Mouse (Mus musculus): ENCODE measurements around the gene Zbtb3. TPM values are rescaled to one million over a fixed set of nuclear protein-coding genes. Genes with fewer than 3 reads are reported as not detected.
A peak's percentile ranks its signal among the peaks of the same experiment; 100 is the strongest.

The Zbtb3 gene
- polyA plus RNA-seq, 1 experiment: 4.1 TPM

- Histone ChIP-seq H3K36me3 (ENCODE audit: control insufficient read depth, insufficient read depth, low read length, poor library complexity, severe bottlenecking) (peaks cover 15% of the 10 kb centered on the region), H3K9me3 (replicated peaks; ENCODE audit: control insufficient read depth, insufficient read depth, low read length, poor library complexity, severe bottlenecking) (no peaks in the 10 kb centered on the region), H3K27ac (ENCODE audit: insufficient read depth, low read length) (peak within 1 kb of the TSS; percentile 47), H3K27me3 (ENCODE audit: control insufficient read depth, insufficient read depth, low read length, poor library complexity, severe bottlenecking) (no peaks in the 10 kb centered on the region), H3K4me1 (ENCODE audit: control insufficient read depth, insufficient read depth, low read length) (no peaks in the 10 kb centered on the region), H3K4me3 (ENCODE audit: low read depth, low read length) (peak within 1 kb of the TSS; percentile 77), H3K9ac (ENCODE audit: low read depth, poor library complexity, severe bottlenecking) (peak within 1 kb of the TSS; percentile 84)
- TF ChIP-seq CTCF (IDR thresholded peaks at IDR 0.05; ENCODE audit: low read depth, low read length) (no peak), POLR2A (IDR thresholded peaks at IDR 0.05; ENCODE audit: insufficient read depth, low read length) (peak; percentile 74), EP300 (IDR thresholded peaks at IDR 0.05; ENCODE audit: insufficient read depth, low read depth, low read length) (0 out of 2 replicates have a peak, but pooled peaks have one; percentile 5)
These were observed 28.1 kb upstream of the Zbtb3 start, which contains the start of gene Tmem179b for GRCm38 (mm10) chr19:8774086-8774835. Gene Tmem179b, minus strand, starts transcription at chr19:8774467.

GRCm38 (mm10) chr19:8774951-8775421 is 27.4 kb upstream of the Zbtb3 start:
- Histone ChIP-seq H3K9me3 (replicated peaks; ENCODE audit: control insufficient read depth, insufficient read depth, low read length, poor library complexity, severe bottlenecking) (no peaks in the 10 kb centered on the region), H3K9ac (ENCODE audit: low read depth, poor library complexity, severe bottlenecking) (peak overlapping the region; percentile 84), H3K27ac (ENCODE audit: insufficient read depth, low read length) (peak overlapping the region; percentile 47), H3K27me3 (ENCODE audit: control insufficient read depth, insufficient read depth, low read length, poor library complexity, severe bottlenecking) (no peaks in the 10 kb centered on the region), H3K4me3 (ENCODE audit: low read depth, low read length) (peak overlapping the region; percentile 77), H3K36me3 (ENCODE audit: control insufficient read depth, insufficient read depth, low read length, poor library complexity, severe bottlenecking) (peaks cover 13% of the 10 kb centered on the region), H3K4me1 (ENCODE audit: control insufficient read depth, insufficient read depth, low read length) (no peaks in the 10 kb centered on the region)
- TF ChIP-seq EP300 (IDR thresholded peaks at IDR 0.05; ENCODE audit: insufficient read depth, low read depth, low read length): no peak
- no peak for TF ChIP-seq POLR2A (IDR thresholded peaks at IDR 0.05; ENCODE audit: insufficient read depth, low read length)
- no peak for TF ChIP-seq CTCF (IDR thresholded peaks at IDR 0.05; ENCODE audit: low read depth, low read length)

GRCm38 (mm10) chr19:8786008-8786781 is 16.2 kb upstream of the Zbtb3 start, which contains the start of gene Taf6l:
Gene Taf6l, minus strand, starts transcription at chr19:8786417.
- Histone ChIP-seq H3K4me1 (ENCODE audit: control insufficient read depth, insufficient read depth, low read length) (no peaks in the 10 kb centered on the region), H3K9ac (ENCODE audit: low read depth, poor library complexity, severe bottlenecking) (peak within 1 kb of the TSS; percentile 46), H3K36me3 (ENCODE audit: control insufficient read depth, insufficient read depth, low read length, poor library complexity, severe bottlenecking) (peaks cover 13% of the 10 kb centered on the region), H3K27me3 (ENCODE audit: control insufficient read depth, insufficient read depth, low read length, poor library complexity, severe bottlenecking) (no peaks in the 10 kb centered on the region), H3K4me3 (ENCODE audit: low read depth, low read length) (peak within 1 kb of the TSS; percentile 96), H3K27ac (ENCODE audit: insufficient read depth, low read length) (peak within 1 kb of the TSS; percentile 23), H3K9me3 (replicated peaks; ENCODE audit: control insufficient read depth, insufficient read depth, low read length, poor library complexity, severe bottlenecking) (no peaks in the 10 kb centered on the region)
- 0 out of 2 replicates have a peak, but pooled peaks have one; percentile 14 for TF ChIP-seq EP300 (IDR thresholded peaks at IDR 0.05; ENCODE audit: insufficient read depth, low read depth, low read length)
- TF ChIP-seq POLR2A (IDR thresholded peaks at IDR 0.05; ENCODE audit: insufficient read depth, low read length): peak; percentile 17
- TF ChIP-seq CTCF (IDR thresholded peaks at IDR 0.05; ENCODE audit: low read depth, low read length): no peak

- no peaks in the 10 kb centered on the region for H3K9me3 ChIP-seq (replicated peaks; ENCODE audit: control insufficient read depth, insufficient read depth, low read length, poor library complexity, severe bottlenecking)
- H3K4me3 ChIP-seq (ENCODE audit: low read depth, low read length): no peak overlapping the region
- H3K27me3 ChIP-seq (ENCODE audit: control insufficient read depth, insufficient read depth, low read length, poor library complexity, severe bottlenecking): no peaks in the 10 kb centered on the region
- H3K4me1 ChIP-seq (ENCODE audit: control insufficient read depth, insufficient read depth, low read length): no peaks in the 10 kb centered on the region
- no peak overlapping the region for H3K9ac ChIP-seq (ENCODE audit: low read depth, poor library complexity, severe bottlenecking)
- TF ChIP-seq EP300 (IDR thresholded peaks at IDR 0.05; ENCODE audit: insufficient read depth, low read depth, low read length) (no peak), POLR2A (IDR thresholded peaks at IDR 0.05; ENCODE audit: insufficient read depth, low read length) (no peak), CTCF (IDR thresholded peaks at IDR 0.05; ENCODE audit: low read depth, low read length) (no peak)
- H3K27ac ChIP-seq (ENCODE audit: insufficient read depth, low read length): no peak overlapping the region
- peaks cover 3% of the 10 kb centered on the region for H3K36me3 ChIP-seq (ENCODE audit: control insufficient read depth, insufficient read depth, low read length, poor library complexity, severe bottlenecking)
These were observed 13.8 kb upstream of the Zbtb3 start for GRCm38 (mm10) chr19:8788521-8788920.

GRCm38 (mm10) chr19:8789171-8789570 is 13.2 kb upstream of the Zbtb3 start:
- no peaks in the 10 kb centered on the region for H3K27me3 ChIP-seq (ENCODE audit: control insufficient read depth, insufficient read depth, low read length, poor library complexity, severe bottlenecking)
- H3K4me3 ChIP-seq (ENCODE audit: low read depth, low read length): no peak overlapping the region
- H3K9ac ChIP-seq (ENCODE audit: low read depth, poor library complexity, severe bottlenecking): no peak overlapping the region
- H3K9me3 ChIP-seq (replicated peaks; ENCODE audit: control insufficient read depth, insufficient read depth, low read length, poor library complexity, severe bottlenecking): no peaks in the 10 kb centered on the region
- H3K36me3 ChIP-seq (ENCODE audit: control insufficient read depth, insufficient read depth, low read length, poor library complexity, severe bottlenecking): peaks cover 9% of the 10 kb centered on the region
- no peak overlapping the region for H3K27ac ChIP-seq (ENCODE audit: insufficient read depth, low read length)
- no peak for TF ChIP-seq CTCF (IDR thresholded peaks at IDR 0.05; ENCODE audit: low read depth, low read length)
- no peak for TF ChIP-seq POLR2A (IDR thresholded peaks at IDR 0.05; ENCODE audit: insufficient read depth, low read length)
- TF ChIP-seq EP300 (IDR thresholded peaks at IDR 0.05; ENCODE audit: insufficient read depth, low read depth, low read length): no peak
- no peaks in the 10 kb centered on the region for H3K4me1 ChIP-seq (ENCODE audit: control insufficient read depth, insufficient read depth, low read length)
